Mouse (Mus musculus) heart, adult 11 months (tissue): ENCODE data around the gene Tbc1d22b.
"Not testable (repeated sequence)": the region's sequence is repeated elsewhere in the genome, so short reads cannot be mapped to it uniquely, and the experiment has no call there.

ENCODE experiments used
- DNase-seq: peaks from one replicate; pipeline ENCODE4 v3.0.0; 2022

Gene Tbc1d22b

DNA sequence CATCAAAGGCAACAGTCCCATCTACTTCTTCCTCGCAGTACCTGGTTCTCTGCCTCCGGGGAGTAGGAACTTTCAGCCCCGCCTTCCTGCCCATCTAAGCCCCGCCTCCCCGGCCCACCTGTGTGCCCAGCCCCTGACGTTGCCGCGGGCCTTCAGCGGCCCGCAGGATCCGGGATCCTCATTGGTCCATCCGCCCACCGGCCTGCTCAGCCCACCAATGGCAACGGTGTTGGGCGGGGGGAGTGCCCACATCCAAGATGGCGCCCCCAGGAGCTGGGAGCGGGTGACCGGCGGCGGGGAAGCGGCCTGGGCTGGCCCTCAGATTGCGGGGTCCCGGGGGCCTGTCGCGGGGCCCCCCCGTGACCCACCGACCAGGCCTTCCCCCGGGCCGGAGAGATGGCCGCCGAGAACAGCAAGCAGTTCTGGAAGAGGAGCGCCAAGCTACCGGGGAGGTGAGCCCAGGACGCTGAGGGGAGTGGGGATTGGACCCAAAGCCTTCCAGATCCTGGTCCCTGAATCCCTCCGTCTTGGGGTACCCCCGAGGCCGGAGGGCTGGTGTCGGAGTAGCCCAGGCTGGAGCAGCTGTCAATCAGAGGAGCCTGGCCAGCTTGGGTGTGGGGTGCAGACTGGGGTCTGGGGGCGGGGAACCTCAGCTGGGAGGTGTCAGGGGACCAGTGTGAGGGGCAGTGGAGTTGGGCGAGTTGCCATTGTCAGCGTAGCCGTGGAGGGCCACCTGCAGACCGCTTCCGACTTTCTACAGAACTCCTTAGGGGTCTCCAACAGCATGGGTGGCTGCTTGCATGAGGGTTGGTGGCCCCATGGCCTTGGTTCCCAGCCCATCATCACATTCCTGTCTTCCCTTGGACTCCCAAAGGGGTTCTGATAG is at the start of gene Tbc1d22b, which contains the start of gene Gm17657:
Gene Tbc1d22b (plus strand): TSS at position 243 of the 886 bp plus-strand sequence.
Gene Gm17657 (minus strand): TSS at position 96 of the 886 bp plus-strand sequence.
- DNase-seq = peak; percentile 100

- no peak for DNase-seq
Observed at GRCm38 (mm10) chr17:29500243-29500740, 49.3 kb upstream of the Tbc1d22b start.

DNA sequence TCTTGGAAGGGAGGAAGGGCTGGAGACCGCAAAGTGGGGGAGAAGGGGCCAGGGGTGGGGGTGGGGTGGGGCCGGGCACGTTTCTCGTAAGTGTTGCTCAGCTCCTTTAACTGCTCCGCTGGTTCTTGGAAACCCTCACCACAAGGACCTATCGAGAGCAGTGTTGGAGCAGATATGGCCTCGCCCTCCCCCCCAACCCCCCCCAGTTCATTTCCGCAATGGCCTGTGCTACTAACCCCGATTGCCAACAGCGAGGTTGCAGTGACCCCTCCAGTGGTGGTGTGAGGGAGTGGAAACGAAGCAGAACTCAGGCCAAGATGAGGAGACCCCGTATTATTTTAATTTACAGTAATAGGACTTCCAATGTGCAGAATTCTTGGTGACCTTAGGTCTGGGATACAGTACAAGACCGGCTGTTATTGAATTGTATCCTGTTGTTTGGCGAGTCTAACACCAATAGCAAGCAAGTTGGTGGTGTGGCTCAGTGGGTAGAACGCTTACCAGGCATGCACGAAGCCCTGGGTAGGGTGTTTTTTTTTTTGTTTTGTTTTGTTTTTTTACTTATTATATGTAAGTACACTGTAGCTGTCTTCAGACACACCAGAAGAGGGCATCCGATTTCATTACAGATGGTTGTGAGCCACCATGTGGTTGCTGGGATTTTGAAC is 48.6 kb upstream of the Tbc1d22b start:
- DNase-seq = no peak

DNA sequence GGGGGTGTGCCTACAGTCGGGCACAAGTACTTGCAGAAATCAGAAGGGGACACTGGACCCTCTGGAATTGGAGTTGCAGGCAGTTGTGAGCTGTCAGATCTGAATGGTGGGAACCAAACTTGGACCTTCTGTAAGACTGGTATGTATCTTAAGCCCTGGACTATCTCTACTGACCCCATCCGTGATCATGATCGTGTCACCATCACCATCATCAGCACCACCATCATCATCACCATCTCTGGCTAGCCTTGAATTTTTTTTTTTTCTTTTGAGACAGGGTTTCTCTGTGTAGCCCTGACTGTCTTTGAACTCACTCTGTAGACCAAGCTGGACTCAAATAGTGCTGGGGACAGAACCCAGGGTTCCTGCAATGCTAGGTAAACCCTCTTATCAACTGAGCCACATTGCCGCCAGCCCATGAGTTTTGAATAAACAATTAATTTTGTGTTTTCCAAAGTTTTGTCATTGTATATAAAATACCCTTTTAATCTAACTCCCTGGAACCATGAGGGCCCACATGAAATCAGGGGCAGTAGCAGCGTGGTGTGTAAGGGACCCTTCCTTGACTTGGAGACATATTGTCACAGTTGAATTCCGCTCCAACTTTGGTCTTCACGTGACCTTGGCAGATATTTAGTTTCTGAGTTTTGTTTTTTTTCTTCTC is 47.4 kb upstream of the Tbc1d22b start:
- DNase-seq = no peak

GRCm38 (mm10) chr17:29502669-29503665 is 46.6 kb upstream of the Tbc1d22b start:
- no peak for DNase-seq

DNA sequence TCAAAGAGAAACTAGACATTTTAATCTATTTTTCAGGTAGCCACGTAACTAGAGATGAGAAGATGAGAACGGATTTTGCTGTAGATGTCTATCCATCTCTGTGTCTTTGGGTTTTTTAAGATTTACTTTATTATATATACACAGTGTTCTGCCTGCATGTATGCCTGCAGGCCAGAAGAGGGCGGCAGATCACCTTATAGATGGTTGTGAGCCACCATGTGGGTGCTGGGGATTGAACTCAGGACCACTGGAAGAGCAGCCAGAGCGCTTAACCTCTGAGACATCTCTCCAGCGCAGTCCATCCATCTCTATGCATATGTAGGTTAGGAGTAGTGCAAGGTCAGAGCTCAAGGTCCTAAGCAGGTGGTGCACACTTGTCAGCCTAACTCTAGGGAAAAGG is 45.9 kb upstream of the Tbc1d22b start:
- no peak for DNase-seq

DNA sequence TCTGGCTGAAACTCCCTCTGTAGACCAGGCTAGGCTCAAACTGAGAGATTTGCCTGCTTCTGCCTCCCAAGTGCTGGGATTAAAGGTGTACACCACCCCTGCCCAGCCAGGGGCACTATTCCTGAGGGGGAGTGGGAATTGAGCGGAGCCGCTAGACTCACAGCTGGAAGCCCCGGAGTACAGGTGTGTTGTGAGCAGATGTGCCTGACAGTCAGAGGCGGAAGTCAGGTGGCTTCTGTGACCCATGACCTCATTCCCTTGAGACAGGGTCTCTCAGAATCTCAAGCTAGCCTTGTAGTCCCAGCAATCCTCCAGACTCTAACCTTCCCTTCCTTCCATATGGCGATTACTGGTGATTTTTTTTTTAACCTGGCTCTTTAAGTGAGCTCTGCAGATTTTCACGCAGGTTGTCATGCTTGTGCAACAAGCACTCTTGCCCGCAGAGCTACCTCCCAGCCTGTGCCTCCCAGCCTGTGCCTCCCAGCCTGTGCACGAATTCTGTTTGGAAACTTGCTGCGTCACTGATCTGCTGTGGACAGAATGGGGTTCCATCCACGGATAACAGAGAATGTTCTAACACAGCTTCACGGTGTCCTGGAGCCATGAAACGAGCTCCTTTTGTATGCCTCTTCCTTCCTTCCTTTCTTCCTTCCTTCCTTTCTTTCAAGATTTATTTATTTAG is 40.5 kb upstream of the Tbc1d22b start:
- DNase-seq = no peak

- DNase-seq = no peak
Observed at GRCm38 (mm10) chr17:29510691-29511090, 38.9 kb upstream of the Tbc1d22b start.

DNA sequence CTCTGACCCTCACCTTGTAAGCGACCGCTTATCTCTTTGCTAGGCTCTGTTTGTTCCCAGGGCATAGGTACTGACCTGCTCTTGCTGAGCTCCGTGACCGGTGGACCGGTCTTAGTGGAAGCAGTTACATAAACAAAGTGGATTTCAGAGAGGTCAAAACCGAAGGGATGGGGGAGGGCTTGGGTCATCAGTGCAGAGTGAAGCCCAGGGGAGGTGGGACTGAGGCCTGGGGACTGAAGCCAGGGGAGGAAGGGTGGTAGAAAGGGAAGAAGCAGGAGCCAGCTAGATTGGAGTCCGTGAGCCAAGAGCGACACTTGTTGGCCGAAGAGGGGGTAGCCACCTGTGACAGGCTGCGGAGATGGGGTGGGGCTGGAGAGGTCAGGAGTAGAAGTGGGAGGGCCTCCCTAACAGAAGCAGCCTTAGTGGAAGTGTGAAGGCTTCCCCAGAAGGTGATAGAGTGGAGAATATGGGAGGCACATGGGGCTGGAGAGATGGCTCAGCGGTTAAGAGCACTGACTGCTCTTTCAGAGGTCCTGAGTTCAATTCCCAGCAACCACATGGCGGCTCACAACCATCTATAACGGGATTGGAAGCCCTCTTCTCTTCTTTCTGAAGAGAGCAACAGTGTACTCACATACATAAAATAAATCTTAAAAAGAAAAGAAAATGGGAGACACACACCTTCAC is 36.4 kb upstream of the Tbc1d22b start:
- peak; percentile 97 for DNase-seq

GRCm38 (mm10) chr17:29514435-29514834 is 35.1 kb upstream of the Tbc1d22b start:
- peak; percentile 93 for DNase-seq

GRCm38 (mm10) chr17:29518665-29519064 is 30.9 kb upstream of the Tbc1d22b start:
- not testable (repeated sequence) for DNase-seq

- no peak for DNase-seq
Observed at GRCm38 (mm10) chr17:29519731-29520130, 29.9 kb upstream of the Tbc1d22b start.

- DNase-seq = no peak
Observed at GRCm38 (mm10) chr17:29525613-29526012, 24.0 kb upstream of the Tbc1d22b start.

DNA sequence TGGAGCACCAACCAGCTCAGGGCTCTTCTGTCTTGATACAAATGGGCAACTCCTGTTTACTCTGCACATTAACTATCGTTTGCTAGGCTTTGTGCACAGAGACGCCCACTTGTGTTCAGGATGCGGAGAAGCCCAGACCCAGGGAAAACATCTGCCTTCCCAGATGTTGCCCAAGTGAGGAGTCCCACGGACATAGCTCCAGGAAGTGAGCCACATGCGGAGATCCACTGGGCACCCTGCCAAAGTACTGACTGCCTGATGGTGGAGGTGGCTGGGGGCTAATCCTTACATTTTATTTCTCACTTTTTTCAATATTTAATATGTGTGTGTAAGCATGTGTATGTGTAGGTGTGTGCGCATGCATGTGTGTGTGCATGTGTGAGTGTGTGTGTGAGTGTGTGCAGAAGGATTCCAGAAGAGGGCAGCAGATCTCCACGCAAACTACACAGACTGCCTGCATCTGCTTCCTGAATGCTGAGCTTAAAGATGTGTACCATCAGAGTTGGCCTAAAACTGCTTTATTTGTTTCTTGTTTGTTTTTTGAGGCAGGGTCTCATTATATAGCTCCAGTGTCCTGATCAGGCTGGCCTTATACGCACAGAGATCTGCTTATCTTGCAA is 20.9 kb upstream of the Tbc1d22b start:
- no peak for DNase-seq

- no peak for DNase-seq
Observed at GRCm38 (mm10) chr17:29530508-29530907, 19.1 kb upstream of the Tbc1d22b start.

GRCm38 (mm10) chr17:29531278-29531677 is 18.3 kb upstream of the Tbc1d22b start:
- no peak for DNase-seq

DNA sequence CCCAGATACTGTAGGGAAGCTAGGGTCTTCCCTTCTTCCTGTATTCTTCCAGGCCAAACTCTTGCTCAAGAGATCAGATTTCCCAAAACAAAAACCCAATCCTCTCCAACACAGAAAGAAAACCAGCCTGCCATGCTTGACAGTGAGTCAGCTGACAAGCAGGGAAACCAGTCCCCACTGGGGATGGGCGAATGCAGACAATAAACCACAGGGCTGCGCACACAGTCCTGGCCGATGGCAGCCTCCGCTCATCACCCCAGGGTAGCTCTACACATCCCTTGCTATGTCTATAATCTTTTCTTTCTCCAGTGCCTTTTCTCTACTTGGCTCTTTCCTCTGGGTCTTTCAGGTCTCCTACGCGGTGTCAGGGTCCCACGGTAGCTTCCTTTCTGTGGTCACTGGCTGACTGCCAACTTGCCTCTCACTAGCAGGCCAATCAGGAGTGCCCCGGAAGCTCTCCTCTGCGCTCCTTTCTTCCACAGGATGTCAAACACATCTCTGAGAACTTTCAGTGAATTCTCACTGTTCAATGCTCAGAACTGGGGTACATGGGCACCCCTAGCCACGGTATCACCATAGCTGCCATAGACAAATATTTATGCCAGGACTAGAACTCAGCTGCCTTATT is 17.7 kb upstream of the Tbc1d22b start:
- no peak for DNase-seq

DNA sequence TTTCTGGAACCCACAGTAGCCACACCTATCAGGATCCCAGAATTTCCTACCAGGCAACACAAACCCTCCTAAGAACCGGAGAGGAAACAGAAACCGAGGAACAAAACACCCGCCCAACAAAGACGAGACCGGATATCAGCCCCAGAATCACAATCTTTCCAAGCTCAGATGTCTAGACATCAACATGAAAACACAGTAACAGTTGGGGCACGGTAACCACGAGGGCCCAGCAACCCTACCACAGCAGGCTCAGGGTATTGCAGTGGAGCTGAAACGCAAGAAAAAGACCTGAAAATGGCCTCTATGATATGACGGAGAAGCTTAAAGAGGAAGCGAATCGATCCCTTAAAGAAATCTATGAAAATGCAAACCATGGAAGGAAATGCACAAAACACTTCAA is 15.7 kb upstream of the Tbc1d22b start:
- DNase-seq = no peak

DNA sequence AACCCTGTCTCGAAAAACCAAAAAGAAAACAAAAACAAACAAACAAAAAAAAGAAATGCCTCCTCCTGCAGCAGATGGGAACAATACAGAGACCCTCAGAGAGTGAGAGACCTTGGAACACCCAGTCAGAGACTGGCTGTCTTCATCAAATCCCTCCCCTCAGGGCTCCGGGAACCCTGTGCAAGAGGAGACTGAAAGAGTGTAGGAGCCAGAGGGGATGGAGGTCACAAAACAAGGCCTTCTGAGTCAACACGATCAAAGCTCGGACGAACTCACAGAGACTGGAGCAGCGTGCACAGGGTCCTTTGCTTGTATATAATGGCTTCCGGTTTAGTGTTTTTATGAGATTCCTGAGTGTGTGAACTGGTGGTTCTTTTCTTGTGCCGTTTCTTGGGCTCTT is 9.2 kb upstream of the Tbc1d22b start:
- DNase-seq = no peak

DNA sequence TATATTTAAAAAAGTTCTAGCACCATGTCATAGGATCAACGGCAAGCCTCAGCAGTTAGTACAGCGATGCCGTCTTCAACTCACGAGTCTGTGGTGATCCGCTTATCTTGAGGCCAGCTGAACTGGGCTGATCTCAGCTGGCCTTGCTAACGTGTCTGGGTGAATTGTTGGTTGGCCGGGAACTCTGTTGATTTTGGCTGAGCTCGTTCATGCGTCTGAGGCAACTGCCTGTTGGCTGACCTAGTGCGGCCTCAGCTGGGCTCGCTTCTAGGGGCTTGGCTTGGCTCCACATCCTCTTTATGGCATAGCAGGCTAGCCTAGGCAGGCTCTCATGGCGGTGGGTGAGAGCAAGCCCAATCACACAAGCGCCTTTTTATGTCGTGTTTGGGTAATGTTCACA is 8.2 kb upstream of the Tbc1d22b start:
- DNase-seq = peak; percentile 99
